Mouse (Mus musculus): Measurements from ENCODE around the gene Pla2g1b. TPM values are rescaled to one million over a fixed set of nuclear protein-coding genes. Genes with fewer than 3 reads are reported as not detected.
"Not testable (repeated sequence)": the region's sequence is repeated elsewhere in the genome, so short reads cannot be mapped to it uniquely, and the experiment has no call there.

The Pla2g1b gene
- total RNA-seq, 1 experiment from 2014 or later: not detected

DNA sequence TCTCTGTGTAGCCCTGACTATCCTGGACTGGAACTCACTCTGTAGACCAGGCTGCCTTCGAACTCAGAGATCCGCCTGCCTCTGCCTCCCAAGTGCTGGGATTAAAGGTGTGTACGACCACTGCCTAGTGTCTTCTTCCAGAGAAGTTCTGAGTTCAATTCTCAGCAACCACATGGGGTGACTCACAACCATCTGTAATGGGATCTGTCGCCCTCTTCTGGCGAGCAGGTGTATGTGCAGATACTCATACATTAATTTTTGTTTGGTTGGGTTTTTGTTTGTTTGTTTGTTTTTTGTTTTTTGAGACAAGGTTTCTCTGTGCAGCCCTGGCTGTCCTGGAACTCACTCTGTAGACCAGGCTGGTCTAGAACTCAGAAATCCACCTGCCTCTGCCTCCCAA is 23.4 kb upstream of the Pla2g1b start:
- not testable (repeated sequence) for ATAC-seq (replicated peaks; ENCODE audit: low read depth, poor library complexity, severe bottlenecking)

DNA sequence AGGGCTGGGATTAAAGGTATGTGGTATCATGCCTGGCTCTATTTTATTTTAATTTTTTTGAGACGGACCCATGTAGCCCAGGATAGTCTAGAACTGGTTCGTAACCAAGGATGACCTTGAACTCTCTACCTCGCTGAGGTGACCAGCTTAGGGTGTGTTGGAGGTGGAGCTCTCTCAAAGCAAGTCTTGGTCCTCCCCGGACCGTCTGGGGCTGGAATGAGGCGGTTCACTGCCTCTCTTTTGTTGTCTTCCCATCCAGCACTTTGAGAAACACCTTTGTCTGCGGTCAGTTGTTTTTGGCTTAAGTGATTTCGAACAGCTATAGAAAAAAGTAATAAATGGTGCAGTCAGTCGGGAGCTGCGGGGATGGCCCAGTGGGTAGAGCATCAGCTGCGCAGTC is 21.9 kb upstream of the Pla2g1b start:
- no peak for ATAC-seq (replicated peaks; ENCODE audit: low read depth, poor library complexity, severe bottlenecking)

DNA sequence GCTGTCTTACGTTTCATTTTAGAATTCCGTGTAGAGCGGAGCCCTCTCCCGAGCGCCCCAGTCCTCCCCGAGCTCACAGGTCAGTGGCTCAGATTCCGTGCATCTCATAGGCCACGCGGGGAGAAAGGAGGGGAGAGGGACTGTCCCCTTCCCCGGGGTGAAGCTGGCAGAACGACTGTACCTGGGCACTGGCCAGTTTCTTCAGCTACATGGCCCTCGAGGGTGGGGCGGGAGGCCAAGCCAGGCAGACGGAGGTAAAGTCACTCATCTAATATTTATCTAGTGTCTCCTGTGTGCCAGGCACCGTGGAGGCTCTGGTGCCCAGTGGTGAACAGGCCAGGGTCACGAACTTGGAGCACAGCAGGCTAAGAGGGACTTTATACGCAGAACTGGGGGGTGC is 19.0 kb upstream of the Pla2g1b start:
- no peak for ATAC-seq (replicated peaks; ENCODE audit: low read depth, poor library complexity, severe bottlenecking)

DNA sequence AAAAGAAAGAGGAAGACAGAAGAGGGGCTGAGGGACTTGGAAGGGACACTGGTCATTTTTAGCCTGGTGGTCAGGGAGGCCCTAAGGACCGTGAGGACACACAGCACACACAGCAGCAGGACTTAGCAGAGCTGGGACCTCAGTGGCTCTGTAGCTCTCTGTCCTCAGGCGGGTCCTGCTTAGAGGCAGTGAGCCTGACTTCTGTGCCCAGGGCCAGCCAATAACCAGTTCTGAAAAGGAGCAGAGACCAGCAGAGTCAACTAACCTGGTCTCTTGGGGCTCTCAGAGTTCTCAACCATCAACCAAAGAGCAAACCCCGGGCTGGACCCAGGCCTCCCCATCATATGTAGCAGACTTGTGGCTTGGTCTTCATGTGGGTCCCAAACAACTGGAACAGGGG is 16.8 kb upstream of the Pla2g1b start:
- no peak for ATAC-seq (replicated peaks; ENCODE audit: low read depth, poor library complexity, severe bottlenecking)

DNA sequence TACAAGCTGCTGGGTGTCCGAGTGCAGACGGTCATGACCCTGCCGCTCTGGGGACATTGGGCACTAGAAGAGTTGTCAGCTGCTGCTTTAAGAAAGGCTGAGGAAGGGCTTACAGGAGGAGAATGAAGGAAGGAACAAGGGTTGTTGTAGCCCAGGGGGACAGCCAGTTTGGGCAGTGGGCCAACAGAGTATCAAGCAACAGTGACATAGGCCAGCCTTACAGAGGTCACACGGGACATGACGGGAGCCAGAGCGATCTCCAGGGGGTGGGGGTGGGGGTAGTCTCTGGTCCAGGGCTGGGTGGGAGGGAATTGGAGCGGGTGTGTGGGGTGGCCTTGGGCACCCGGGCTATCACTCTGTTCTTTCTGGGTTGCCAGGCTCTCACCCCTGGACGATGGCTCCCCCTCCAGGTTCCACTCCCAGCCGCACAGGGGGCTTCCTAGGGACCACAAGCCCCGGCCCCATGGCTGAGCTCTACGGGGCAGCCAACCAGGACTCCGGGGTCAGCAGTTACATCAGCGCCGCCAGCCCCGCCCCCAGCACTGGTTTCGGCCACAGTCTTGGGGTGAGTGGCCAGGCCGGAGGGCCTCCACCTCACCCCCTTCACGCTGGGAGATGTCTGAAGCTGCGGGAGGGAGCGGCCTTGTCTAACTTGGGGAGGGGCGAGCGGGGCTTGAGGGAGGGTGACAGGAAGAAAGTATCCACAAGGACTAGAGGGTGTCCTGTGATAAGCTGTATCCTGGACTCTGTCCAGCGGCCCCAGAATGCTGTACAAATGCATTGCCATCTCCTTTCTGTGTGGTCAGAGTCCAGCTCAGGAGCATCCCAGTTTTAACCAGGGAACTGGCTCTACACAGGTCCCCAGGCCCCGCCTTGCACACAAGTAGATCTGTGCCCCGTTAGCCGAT is 15.4 kb upstream of the Pla2g1b start:
- ATAC-seq (replicated peaks; ENCODE audit: low read depth, poor library complexity, severe bottlenecking): no peak

DNA sequence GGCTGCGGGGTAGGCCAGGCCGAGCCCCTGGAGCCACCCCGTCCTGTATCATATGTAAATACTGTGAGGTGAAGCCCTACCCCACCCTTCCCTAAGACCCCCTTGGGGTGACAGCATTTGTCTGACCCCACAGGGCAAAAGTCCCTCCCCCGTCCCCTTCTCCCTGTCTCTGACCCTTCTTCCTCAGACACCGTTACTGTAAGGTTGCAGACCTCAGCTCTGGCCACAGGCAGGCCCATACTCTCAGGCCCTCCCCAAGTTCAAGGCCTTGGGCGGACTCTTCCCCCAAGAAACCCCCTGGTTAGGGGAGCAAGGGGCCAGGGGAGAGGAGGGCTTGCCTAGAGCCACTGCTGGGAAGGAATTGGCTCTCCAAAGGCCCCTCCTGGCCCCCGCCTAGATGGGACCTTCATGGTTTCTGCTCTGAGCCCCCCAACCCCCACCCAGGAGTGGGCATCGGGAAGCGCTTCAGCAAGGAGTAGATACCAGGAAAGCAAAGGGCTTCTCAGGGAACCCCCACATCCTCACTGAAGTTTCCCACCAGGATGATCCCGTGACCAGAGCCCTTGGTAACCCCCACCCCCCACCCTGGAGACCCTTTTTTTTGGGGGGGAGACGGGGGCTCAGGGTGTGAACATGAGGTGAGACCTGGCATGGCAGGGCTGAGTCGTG is 11.5 kb upstream of the Pla2g1b start:
- ATAC-seq (replicated peaks; ENCODE audit: low read depth, poor library complexity, severe bottlenecking): no peak

DNA sequence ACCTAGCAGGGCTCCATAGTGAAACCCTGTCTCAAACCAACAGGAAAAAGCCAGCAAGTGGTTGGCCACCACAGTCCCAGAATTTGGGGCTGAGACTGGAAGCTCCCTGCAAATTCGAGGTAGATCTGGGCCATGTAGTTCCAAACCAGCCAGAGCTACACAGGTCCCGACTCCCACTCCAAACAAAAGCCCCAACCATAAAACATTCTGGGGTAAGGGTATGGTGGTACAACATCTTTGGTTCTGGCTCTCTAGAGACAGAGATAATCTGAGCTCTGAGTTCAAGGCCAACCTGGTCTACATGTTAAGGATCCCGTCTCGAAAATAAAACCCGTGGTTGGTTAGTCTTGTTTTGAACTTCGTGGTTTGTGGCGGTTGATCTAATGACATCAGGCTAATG is 10.2 kb upstream of the Pla2g1b start:
- no peak for ATAC-seq (replicated peaks; ENCODE audit: low read depth, poor library complexity, severe bottlenecking)

DNA sequence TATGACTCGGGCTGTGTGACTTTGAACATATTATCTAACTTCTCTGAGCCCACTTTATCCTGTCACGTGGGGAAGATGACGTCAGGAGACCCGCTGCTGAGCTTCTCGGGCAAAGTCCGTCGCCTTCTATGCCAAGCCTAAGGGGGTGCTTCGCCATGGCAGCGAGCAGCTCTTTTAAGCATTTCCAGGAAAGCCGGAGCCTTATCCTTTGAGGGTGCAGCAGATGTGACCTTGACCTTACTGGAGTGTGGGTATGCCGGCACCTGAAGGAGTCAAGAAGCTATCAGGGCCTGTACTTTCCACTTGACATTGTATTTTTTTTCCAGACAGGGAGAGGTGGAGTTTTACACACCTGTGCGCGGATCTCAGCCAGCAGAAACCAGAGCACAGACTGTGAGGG is 7.1 kb upstream of the Pla2g1b start:
- ATAC-seq (replicated peaks; ENCODE audit: low read depth, poor library complexity, severe bottlenecking): no peak

DNA sequence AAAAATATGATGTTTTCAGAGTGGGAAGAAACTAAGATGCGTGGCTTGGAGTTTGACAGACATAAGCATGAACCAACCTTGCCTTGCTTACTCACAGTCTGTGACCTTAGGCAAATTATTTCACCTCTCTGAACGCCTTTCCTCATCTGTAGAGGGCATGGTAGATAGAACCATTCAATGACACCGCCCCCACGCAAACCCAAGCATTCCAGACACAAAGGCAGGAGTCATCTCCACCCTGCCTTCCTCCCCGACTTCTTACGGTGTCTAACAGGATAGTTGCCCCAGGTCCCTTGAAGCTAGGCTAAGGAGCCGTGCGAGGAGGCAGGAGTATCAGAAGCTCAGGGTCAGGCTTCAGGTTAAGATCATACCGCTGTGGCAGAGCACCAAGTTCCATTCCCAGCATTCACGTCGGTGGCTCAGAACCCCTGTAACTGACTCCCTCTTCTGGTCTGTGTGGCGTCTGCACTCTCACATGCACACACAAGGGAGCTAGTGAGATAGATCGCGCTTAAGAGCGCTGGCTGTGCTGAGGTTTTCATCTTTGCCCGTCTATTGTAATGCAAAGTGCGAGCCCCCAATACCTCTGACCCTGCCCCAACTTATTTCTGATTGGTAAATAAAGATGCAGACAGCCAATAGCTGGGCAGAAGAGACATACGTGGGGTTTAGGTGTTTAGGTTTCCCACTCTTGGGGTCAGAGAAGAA is 1.5 kb upstream of the Pla2g1b start:
- no peak for ATAC-seq (replicated peaks; ENCODE audit: low read depth, poor library complexity, severe bottlenecking)

DNA sequence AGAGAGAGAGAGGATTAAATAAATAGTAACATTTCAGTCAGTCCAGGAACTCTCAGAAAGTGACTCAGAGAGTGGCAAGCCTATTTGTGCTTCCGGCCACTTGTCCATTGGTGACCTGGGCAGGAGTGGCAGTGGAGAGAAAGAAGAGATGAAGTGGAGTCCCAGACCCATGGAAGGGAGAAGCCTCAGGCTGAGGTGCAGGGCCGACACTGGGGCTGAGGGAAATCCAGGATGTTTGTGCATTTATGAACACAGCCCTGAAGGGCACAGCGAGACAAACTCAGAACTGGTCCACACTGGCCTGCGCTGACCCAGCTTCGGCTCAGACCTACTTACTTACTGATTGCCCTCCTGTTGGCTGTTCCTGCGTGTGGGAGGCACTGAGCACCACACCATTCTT is 3.7 kb downstream of the Pla2g1b start:
- ATAC-seq (replicated peaks; ENCODE audit: low read depth, poor library complexity, severe bottlenecking): no peak

DNA sequence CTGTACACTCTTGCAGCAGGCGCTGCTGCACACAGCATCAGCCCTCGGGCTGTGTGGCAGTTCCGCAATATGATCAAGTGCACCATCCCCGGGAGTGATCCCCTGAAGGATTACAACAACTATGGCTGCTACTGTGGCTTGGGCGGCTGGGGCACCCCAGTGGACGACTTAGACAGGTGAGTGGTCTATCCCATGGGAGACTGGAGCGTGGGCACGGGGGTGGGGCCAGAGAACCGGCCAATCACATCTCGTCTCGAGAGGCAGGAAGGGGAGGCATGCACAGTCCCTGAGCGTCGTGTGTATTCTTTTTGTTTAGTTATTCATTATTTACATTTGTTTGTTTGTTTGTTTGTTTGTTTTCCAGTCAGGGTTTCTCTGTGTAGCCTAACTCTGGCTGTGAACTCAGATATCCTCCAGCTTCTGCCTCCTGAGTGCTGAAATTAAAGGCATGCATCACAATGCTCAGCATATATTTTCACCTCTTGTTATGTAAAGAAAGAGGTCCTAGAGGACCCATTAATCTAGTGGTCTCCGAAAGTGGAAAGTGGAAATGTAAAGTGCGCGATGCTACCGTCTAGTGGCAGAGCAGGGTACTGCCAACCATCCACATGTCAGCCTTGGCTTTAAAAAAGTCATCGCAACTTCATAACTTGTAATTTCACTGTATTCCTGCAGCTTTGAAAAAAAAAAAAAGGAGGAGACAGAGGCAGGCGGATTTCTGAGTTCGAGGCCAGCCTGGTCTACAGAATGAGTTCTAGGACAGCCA is 4.9 kb downstream of the Pla2g1b start:
- ATAC-seq (replicated peaks; ENCODE audit: low read depth, poor library complexity, severe bottlenecking): peak; percentile 74

DNA sequence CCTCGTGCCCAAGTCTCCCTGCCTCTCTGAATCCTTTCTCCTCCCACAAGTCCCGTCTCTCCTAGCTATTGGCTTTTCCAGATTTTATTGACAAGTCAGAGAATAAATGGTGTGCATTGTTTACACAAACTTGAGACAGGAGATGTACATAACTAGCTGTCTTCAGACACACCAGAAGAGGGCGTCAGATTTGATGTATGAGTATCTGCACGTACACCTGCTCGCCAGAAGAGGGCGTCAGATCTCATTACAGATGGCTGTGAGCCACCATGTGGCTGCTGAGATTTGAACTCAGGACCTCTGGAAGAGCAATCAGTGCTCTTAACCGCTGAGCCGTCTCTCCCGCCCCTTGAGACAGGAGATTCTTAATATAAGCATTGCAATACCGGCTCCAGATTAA is 7.1 kb downstream of the Pla2g1b start:
- no peak for ATAC-seq (replicated peaks; ENCODE audit: low read depth, poor library complexity, severe bottlenecking)

DNA sequence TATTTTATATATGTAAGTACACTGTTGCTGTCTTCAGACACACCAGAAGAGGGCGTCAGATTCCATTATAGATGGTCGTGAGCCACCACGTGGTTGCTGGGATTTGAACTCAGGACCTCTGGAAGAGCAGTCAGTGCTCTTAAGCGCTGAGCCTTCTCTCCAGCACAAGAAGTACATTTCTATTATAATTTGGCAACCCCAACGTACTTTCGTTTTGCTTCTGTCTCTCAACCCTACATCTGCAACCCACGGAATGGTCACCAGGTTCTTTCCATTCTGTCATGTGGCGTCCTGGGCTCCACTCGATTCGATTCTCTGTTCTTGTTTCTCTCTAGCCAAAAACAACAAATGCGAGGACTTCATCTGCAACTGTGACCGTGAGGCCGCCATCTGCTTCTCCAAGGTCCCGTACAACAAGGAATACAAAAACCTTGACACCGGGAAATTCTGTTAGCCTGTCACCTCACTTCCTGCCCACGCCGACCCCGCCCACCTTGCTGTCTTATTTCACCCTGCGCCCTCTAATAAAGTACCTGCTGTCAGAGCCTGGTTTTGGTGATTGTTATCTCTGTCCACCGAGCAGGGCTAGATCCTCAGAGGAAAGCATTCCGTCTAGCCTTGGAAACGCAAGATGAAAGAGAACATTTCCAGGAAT is 8.2 kb downstream of the Pla2g1b start:
- ATAC-seq (replicated peaks; ENCODE audit: low read depth, poor library complexity, severe bottlenecking): peak; percentile 16; the same call in 1 of the 2 replicates

DNA sequence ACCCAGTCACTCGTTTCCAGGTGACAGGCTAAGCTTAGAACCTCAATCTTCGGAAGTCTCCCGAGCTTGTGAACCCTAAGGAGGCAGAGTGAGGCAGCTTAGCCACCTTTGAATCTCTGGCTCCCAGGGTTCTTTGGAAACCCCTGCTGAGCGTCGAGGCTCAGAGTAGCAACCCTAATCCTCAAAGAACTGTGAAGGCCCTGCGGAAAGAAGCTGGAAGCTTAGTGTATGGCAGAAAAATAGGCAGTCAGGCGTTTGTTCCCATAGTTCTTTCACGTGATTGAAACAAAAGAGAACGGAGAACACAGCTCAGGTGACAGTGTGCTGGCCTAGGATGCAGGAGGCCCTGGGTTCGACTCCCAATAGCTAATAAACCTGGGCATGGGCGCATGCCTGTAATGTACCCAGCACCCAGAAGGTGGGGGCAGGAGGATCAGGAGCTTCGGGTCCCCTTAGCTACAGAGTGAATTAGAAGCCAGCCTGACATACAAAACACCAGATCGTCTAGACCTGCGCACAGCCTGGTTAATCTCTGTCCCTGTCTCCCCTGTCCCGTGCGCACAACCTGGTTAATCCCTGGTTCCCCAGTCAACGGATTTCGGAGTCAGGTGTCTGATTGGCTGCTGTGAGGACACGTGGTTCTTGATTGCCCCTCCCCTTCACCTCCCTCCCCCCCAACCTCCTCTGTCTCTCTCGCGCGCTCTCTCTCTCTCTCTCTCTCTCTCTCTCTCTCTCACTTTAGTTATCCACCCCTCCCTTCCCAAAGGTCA is 9.5 kb downstream of the Pla2g1b start:
- peak; percentile 62 for ATAC-seq (replicated peaks; ENCODE audit: low read depth, poor library complexity, severe bottlenecking)

DNA sequence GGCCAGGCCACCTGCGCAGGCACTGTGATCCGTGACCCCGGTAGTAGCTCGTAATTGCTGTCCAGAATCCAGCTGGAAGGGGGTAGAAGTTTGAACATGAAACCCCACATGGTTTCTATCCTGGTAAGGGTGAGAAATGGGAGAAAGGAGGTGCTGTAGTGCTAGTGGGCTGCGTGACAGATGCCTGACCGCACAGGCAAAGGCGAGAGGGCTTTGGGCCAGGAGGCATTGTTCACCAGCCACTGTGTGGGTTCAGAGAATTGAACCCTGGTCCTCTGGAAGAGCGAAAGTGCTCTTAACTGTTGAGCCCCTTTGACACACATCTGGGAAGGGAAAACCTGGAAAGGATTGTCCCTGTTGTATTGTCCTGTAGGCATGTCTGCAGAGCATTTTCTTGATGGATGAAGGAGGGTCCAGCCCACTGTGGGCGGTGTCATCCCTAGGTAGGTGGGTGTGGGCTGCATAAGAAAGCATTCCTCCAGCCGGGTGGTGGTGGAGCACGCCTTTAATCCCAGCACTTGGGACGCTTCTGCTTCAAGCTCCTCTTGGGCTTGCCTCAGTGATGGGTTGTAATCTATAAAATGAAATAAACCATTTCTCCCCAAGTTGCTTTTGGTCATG is 10.2 kb downstream of the Pla2g1b start:
- peak; percentile 19; the same call in 1 of the 2 replicates for ATAC-seq (replicated peaks; ENCODE audit: low read depth, poor library complexity, severe bottlenecking)

DNA sequence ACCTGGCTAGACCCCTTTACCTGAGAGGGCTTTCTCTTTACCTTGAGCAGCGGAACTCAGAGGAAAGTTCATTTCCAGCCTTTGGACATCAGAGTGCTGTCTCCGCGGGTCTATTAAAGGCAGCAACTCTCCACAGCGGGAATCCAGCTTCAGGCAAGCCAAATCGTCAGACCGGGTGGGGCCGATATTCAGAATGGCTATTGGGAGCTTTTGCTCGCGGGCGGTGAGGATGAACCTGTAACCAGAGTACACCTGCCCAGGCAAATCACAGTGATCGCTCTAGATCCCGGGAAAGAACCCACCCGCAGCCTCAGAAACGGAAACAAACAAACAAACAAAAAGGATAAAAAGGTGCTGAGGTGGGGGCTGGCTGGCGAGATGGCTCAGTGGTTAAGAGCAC is 13.5 kb downstream of the Pla2g1b start:
- ATAC-seq (replicated peaks; ENCODE audit: low read depth, poor library complexity, severe bottlenecking): no peak

DNA sequence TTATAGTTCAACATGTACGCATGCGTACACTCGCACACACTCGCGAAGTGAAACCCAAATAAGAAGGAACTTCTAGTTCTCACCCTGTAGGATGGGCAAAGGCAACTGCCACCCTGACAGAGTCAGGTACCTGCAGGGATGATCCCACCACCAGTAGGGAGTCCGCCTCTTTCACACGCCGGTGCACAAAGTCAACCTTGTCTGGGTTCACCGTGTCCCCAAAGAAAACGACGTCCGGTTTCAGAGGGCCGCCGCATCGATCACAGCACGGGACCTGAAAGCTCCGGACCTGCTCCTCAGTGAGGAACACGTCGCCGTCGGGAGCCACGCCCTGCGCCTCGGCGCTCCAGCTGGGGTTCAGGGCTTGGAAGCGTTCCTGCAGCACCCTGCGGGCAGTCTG is 14.0 kb downstream of the Pla2g1b start:
- no peak for ATAC-seq (replicated peaks; ENCODE audit: low read depth, poor library complexity, severe bottlenecking)

DNA sequence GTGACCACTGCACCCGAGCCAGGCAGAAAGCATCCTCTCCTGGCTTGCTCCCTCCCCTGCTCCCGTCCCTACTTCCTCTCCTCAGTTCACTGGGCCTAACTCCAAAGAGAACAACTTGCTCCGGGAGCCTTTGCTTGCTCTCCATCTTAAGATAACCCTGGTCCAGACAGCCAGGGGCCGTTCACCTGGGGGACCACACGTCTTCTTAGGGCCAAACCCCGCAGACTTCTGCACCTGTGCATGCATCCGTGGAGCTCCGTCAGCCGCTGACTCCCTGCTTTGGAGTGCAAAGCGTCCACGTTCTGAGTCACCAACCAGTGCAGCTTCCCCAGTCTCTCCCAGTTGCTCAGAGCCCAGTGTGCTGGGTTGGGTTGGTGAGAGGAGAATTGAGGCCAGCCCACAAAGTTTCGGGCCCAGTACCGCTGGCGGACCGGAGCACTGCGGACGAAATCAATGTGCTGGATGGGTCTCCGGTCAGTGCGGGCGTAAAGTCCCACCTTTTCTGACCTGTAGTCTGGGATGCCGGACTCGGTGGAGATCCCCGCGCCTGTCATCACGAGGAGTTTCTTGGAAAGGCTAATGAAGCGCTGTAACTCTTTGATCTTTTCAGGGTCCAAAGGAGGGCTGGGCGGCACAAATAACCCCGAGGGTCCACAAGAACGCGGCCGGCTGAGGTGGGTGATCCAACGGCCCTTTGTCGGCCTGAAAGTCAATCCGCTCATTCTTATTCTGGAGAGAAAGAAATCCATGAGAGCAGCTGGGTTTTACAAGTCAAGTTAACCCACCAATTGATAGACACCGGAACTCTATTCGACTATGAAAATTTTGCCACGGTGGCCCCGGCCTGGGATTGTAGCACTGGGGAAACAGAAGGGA is 16.6 kb downstream of the Pla2g1b start:
- no peak for ATAC-seq (replicated peaks; ENCODE audit: low read depth, poor library complexity, severe bottlenecking)

Measured in common myeloid progenitor, adult 5-6 weeks (primary cell).